Mouse (Mus musculus): ENCODE results near the gene Matn3.

Matn3 gene

DNA sequence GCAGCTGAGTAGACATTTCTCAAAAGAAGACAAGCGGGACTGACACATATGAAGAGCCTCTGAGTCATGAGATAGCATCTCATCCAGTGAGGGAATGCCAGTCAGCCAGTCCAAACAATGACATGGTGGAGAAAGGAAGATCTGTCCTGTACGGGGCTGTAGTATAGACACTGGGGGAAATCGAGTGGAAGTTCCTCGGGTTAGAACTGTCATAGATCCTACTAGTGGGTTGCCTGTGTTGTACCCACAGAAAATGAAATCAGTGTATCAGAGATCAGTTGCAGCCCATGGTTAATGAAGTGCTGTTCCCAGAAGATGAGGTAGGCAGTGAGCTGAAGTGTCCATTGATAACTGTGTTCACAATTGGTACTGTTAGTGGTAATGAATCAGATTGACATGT is 19.0 kb upstream of the Matn3 start:
- in situ Hi-C loops (cut with MboI; ENCODE audit: unreplicated experiment in 2 of 2): loop anchor here (10.0 to 25.0 kb wide), 5 partner anchors 96 to 1466 kb away; partner anchors contain the start of genes Ldah (in 1 of the 2), Rdh14 (in 1 of the 2) and Ttc32 (in 1 of the 2)

DNA sequence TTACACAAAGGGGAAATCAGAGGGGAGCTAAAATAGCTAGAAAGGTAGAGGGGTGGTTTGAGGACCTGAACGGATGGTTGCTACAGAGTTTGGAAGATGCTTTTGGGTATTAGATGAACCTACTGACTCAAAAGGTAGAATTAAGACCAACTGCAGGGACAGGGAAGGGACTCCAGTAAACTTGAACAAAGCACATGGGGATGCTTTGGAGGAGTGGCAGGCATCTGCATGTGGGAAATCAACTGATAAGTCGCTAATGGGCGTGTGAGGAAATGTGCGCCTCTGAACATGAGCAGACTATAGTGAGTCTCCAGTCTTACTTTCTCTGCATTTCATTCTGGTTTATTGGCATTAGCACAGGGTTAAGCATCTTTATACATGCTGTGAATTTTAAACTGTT is 16.6 kb upstream of the Matn3 start:
- in situ Hi-C loops (cut with MboI; ENCODE audit: unreplicated experiment in 2 of 2): loop anchor here in 1 of 2 experiments (25.0 kb wide), 1 partner anchor 719 kb away; the partner anchor contains the start of gene Ldah

DNA sequence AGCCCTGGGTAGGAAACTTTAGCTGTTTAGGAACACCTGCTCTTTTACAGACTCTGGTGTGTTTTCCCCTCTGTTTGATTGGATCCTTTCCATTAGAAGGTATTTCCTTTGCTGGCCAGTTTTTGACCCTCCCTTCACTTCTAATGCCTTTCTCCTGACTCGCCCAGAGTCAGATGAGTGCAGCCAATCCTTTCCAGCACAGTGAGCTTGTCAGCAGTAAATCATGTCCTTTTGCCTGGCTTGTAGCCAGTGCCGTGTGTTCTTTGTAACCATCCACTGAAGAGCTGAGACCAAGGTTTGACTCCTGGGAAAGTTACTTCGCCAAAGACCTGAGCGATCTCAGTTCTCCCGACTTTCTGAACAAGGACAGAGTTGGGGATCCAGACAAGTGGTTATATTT is 12.4 kb upstream of the Matn3 start:
- in situ Hi-C loops (cut with MboI; ENCODE audit: unreplicated experiment in 2 of 2): loop anchor here in 1 of 2 experiments (25.0 kb wide), 1 partner anchor 723 kb away; the partner anchor contains the start of gene Ldah

DNA sequence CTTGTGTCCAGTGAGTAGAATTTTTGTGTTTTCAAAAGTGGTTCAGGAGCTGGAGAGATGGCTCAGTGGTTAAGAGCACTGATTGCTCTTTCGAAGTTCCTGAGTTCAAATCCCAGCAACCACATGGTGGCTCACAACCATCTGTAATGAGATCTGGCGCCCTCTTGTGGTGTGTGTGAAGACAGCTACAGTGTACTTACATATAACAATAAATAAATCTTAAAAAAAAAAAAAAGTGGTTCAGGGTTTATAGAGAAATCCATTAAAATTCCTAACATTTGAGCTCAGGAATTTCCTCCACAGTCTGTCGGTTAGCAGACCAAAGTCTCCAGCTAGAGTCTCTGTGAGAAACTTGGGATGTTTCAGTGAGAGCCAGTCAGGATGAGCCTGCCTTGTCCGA is 11.5 kb upstream of the Matn3 start:
- in situ Hi-C loops (cut with MboI; ENCODE audit: unreplicated experiment in 2 of 2): loop anchor here in 1 of 2 experiments (25.0 kb wide), 1 partner anchor 724 kb away; the partner anchor contains the start of gene Ldah

DNA sequence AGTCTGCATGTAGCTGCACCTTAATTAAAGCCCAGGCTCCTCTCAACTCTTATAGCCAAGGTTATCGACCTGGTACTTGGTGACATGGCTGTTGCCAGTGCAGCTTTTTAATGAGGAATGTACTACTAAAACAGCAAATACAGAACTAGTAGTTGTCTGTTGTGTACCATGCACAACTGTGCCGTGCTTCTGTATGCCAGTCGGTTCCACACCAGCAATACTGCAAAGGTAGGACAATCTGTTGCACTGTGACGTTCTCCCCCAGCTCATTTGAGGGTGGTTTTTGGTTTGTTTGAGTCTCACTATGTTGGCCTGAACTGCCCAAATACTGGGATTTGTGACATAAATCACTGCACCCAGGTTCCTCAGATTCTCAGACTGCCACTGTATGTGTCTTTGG is 8.2 kb upstream of the Matn3 start:
- in situ Hi-C loops (cut with MboI; ENCODE audit: unreplicated experiment in 2 of 2): loop anchor here in 1 of 2 experiments (25.0 kb wide), 1 partner anchor 727 kb away; the partner anchor contains the start of gene Ldah

DNA sequence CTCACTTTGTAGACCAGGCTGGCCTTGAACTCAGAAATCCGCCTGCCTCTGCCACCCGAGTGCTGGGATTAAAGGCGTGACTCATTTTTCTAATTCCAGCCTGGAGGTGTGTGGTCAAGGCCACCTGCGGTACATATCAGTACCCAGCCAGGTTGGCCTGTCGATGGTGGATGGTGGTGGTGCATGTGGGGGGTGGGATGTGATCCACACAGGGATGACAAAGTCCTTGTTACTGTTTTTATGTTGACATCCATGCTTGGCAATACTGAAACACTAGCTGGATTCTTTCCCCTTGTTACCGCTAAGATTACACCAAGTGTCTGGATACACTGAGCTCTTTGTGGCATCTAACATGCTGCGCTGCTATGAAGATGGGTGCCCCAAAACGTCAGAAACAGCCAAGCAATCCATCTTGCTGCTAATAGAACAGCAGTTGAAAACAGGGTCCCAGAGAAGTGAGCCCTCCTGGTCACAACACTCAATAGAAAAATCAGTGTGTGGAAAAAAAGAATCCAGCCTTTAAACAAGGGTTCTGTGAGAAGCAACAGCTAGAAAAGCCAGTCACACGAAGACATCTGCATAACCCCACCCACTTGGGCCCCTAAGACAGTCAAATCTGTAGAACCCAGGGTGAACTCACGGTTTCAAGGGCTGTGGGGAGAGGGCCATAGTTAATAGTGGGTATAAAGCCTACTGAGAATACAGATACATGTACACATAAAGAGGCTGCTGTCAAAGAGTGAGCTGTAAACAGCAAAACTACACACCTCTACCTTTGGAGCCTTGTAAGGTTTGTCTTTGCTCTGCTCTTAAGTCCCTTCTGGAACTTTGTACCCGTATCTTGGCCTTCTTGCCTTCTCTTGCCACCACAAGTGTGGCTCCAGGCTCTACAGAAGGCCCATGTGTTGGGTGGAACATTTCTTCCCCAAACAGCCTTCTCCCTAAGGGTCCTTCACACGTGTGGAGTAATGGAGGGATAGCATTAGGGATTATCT is 7.4 kb upstream of the Matn3 start:
- in situ Hi-C loops (cut with MboI; ENCODE audit: unreplicated experiment in 2 of 2): loop anchor here in 1 of 2 experiments (25.0 kb wide), 1 partner anchor 728 kb away; the partner anchor contains the start of gene Ldah

DNA sequence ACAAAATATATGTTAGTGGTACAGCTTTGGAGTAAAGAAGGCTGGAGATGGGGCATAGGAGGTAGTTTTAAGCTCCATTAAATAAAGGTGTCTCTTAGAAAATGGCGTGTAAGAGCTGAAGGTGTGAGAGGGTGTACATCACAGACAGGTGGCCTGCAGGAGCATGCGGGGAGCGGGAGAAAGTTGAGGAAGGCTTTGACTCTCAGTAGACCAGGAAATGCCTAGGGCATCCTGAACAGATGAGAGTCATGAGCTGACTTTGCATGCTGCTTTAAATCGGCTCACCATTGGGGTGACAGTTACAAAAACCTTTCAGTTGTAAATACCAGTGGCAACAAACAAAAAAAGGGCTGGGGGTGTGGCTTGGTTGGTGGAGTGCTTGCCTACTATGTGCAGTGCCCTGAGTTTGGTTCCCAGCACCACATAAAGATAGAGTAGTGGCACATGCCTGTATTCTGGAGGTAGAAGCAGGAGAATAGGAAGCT is 6.6 kb upstream of the Matn3 start:
- in situ Hi-C loops (cut with MboI; ENCODE audit: unreplicated experiment in 2 of 2): loop anchor here in 1 of 2 experiments (25.0 kb wide), 1 partner anchor 729 kb away; the partner anchor contains the start of gene Ldah

DNA sequence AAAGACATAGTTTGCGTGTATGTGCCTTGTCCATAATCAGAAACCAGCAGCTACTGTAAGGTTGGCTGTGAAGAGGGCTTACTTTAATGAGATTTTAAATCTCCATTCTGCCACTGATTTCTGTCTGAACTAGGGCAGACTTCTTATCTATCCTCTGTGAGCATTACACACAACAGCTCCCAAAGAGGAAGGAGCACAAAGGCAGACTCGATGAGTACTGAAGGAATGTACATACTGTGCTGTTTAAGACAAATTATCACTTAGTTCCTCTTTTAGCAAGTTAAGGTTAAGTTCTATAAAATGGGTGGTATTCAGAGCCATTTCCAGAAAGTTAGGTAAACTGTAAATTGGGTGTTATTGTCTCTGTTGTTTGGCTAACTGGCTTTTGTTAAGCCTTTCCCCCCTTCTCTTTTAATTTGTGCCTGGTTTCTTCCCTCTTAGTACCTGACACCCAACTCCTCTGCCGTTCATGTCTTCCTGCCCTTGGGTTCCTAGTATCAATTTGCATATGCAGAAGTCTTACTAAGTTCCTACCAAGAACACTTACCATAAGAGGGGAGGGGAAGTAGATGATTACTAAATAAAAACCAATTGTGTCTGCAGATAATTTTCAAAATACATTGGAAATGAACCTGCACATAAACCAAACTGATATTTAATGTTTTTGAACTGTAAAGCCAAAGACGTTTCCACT is 5.9 kb upstream of the Matn3 start:
- in situ Hi-C loops (cut with MboI; ENCODE audit: unreplicated experiment in 2 of 2): loop anchor here in 1 of 2 experiments (25.0 kb wide), 1 partner anchor 730 kb away; the partner anchor contains the start of gene Ldah

DNA sequence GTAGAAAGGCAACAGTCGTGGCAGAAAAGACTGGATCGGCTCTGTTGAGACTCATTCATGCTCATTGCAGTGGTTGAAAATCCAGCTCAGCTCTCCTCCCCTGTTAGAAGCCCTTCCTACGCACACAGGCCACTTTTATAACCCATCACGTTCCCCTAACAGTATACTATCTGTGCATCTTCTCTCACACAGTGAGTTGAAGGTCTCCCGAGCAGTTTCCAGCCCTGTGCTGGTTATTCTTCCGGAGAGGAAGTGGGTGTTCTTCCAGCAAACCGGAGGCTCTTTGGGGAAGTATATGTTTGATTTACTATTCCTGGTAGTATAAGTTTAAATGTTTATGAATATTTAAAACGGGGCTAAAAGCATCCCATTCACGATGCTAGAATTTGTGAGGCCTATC is 566 bp upstream of the Matn3 start:
- in situ Hi-C loops (cut with MboI; ENCODE audit: unreplicated experiment in 2 of 2): loop anchor here in 1 of 2 experiments (25.0 kb wide), 1 partner anchor 735 kb away; the partner anchor contains the start of gene Ldah

DNA sequence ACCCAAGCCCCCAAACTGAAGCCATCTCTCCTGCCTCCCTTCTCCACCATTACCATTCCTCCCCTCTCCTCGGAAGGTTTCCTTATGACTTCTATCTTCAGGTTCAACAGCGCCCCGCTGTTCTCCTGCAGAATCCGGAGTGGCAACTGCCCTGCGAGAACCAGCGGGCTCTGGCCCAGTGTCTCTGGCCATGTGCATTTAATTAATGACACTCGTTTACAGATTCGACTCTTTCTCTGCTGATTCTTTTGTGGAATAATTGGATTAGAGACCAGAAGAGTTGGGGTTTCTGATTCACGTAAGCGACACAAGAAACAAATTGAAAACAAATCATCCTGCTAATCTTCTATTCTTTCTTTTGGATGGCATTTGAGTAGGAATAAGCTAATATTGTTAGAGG is 5.4 kb downstream of the Matn3 start:
- in situ Hi-C loops (cut with MboI; ENCODE audit: unreplicated experiment in 2 of 2): no loop called here

DNA sequence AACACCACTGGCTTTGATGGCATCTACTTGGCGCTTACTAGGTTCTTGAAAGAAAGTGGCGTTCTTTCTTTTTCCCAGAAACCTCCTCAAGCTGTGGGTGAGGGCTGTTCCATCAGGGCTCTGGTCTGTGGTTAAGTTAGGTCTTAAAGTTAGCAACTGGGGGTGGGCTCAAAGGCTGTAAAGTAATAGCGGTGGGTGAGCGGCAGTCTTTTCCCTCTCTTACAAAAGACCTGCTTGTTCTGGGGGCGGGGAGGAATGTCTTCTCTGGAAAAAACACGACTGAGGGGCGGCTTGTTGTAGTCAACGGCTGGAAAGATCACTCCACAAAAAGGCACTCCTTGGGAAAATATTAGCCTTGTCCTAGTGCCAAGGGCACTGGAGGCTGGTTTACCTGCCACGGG is 6.4 kb downstream of the Matn3 start:
- in situ Hi-C loops (cut with MboI; ENCODE audit: unreplicated experiment in 2 of 2): no loop called here

DNA sequence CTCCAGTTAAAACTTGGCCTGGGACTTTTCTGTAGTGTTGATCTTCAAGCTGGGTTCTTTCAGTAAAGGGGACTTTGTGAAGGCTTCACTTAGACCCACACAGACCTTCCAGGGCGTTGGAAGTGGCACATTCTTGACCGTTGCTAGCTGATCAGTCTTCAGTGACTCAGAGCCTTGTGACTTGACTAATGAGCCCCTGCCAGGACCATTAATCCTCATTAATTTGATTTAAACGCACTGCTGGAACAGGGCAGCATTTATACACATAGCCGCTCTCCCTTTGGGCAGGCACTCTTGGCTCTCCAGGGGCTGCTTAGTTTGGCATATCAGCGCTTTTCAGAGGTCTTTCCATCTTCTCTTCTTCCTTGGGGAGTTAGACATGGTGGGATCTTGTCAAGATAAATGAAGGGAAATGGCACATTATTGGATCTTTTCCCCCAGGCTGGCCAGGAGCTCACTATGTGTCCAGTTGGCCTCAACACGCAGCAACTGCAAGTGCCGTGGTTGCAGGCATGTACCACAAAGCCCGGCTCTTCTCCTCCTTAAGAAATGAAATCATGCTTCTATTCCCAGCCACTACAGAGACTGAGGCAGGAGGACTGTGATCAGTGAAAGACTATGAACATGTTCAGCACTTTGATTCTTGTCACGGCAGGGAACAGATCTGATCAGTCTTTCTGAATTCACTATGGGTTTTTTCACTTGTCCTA is 14.0 kb downstream of the Matn3 start:
- in situ Hi-C loops (cut with MboI; ENCODE audit: unreplicated experiment in 2 of 2): no loop called here

DNA sequence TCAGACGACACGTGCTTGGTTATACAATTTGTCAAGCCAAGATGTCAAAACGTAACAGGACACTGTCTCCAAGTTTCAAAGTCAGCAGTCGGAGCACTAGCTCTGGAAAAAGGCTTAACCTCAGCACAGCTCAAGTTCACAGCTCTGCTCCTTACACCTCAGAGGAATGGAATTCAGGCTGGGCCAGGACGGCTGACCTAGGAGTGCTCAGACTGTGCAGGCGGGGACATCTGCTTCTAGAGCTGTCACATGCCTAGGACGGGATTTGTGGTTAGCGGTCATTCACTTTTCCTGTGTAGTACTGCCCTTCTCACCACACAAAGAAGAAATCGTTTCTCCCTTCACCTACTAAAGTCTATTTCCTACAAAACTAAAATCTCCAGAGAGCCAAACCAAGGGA is 22.1 kb downstream of the Matn3 start:
- in situ Hi-C loops (cut with MboI; ENCODE audit: unreplicated experiment in 2 of 2): no loop called here

DNA sequence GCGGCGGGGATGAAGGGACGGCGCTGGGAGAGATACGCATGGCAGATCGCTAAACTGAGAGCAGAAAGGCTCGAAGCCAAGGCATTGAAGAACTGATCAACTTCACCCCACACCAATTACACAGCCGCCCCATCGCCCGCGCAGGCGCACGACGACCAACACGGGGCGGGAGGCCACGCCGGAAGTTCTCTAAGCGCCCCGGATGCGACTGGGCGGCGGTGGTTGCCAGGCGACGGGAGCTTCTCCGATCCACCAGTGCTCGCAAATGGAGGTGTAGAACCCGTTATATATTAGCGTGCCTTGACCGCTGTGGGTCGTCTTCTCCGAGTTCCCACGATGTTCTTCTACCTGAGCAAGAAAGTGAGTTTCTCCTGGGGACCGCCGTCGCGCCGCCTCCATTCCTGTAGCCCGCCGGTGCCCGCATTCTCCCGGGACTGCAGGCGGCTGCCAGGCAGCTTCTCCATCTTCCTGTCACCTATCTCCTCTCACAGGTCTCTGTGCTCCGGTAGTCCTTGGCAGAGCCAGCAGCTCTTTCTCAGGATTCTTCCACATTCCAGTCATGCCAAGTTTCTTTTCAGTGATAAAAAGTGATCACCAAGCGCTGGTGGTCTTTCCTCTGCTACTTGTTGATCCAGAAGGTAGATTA is 26.2 kb downstream of the Matn3 start, which contains the start of gene Wdr35:
TSS of gene Wdr35 (plus strand) at position 73 of the 646 bp plus-strand sequence.
- in situ Hi-C loops (cut with MboI; ENCODE audit: unreplicated experiment in 2 of 2): no loop called here

DNA sequence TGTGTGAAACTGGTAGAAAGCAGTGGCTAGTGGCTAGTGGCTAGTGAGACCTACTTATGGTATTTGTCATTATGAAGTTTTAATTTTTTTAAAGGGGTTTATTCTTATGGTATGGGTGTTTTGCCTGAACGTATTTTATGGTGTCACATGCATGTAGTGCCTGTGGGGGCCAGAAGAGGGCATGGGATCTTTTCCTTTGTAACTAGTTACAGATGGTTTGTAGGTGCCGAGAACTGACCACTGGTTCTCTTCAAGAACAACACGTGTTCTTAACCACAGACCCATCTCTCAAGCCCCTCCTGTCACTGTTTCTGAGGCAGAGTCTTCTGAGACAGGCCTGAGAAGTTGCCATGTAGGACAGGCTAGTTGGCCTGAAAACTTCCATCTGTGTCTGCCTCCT is 27.3 kb downstream of the Matn3 start:
- in situ Hi-C loops (cut with MboI; ENCODE audit: unreplicated experiment in 2 of 2): no loop called here

DNA sequence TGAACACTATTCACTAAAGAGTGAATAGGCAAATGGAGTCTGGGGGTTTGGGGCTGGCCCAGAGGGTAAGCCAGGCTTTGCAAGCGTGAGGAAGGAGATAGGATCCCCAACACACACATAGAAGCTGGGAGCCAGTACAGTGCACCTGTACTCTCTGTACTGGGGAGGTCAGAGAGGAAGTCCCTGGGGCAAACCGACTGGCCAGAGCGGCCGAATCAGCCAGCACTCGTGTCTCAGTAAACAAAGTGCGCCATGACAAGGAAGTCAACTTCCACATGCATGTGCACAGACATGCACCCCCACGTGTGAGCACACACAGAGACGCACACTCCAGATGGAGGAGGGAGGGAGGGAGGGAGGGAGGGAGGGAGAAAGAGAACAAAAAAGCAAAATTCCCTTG is 45.5 kb downstream of the Matn3 start:
- in situ Hi-C loops (cut with MboI; ENCODE audit: unreplicated experiment in 2 of 2): no loop called here

DNA sequence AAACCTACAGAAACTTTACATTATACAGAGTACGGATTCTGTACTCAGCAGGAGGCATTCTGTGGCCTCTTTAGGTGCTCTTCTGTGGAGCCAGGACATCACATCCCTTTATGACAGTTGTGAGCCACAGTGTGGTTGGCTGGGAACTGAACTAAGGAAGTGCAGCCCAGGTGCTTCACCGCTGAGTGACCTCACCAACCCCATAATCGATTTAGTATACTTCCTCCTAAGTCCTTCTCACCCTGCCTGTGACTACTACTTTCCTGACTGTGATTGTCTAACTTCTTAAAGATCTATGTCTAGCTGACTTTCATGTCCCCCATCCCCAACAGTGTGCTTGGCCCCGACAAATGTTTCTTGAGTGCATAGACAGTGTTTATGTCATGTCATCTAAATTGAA is 50.6 kb downstream of the Matn3 start:
- in situ Hi-C loops (cut with MboI; ENCODE audit: unreplicated experiment in 2 of 2): no loop called here

DNA sequence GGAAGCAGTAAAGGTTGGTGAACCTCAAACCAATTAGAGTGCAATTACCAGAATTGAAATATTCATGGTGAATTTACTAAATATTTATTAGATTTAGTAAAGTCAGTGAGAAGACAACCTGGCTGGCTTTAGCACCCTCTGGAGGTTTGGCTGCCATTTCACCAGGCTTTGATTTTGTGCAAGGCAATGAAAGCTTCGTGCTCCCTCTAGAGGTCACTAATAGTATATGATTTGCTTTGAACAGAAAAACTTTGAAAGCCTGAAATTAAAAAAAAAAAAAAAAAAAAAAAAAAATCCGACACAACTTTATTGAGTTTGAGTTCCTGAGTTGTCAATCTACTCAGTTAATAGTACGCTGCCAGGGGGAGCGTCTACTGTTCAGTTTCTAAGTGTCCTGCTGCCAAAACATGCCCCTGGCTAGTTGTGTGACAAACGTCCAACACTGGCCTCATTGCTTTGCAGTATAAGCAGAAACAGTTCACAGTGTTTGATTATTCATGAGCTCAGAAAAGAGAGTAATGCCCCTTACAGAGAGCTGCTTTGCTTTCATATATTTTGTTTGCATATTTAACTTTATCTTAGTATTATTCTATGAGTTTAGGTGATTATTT is 54.4 kb downstream of the Matn3 start:
- in situ Hi-C loops (cut with MboI; ENCODE audit: unreplicated experiment in 2 of 2): loop anchor here (5.0 to 25.0 kb wide), 7 partner anchors 115 to 687 kb away; partner anchors contain the start of genes Sdc1 (in 2 of the 2), Hs1bp3 (in 1 of the 2) and Rhob (in 1 of the 2)

DNA sequence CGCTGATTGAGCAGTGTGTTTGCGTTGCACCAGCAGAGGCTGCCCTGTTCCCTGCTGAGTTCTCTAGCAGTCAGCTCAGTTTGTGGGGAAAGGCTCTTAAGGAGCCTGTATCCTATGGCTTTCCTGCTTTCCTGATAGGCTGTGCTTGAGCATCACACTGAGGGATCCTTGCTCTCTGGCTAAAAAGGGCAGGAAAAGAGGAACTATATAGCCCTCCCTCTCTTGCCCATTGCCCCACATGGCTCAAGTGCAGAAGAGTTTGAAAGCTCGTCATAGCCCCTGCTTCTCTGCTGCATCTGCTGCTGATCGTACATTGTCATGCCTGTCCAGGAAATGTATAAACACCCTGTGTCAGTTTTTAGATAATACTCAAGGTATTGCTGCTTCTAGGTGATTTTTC is 59.4 kb downstream of the Matn3 start:
- in situ Hi-C loops (cut with MboI; ENCODE audit: unreplicated experiment in 2 of 2): loop anchor here (10.0 to 25.0 kb wide), 5 partner anchors 245 to 692 kb away; partner anchors contain the start of genes Hs1bp3 (in 1 of the 2), Rhob (in 1 of the 2) and Sdc1 (in 1 of the 2)

Data from v-Abl transformed pro-B cells (cell line).